11 mouse cellular contexts compared by ENCODE assay signal in genomic region chr2:180399651-180400513, GRCm38 (mm10). TPM values are rescaled to one million over a fixed set of nuclear protein-coding genes. Genes with fewer than 3 reads are reported as not detected.
DNase-seq lines count a peak whose midpoint lies in the region; ATAC-seq lines count a peak whose summit lies in the region.
"Had no signal": no experiment of that assay in that cellular context is flagged by ENCODE, and none has a peak within 500 bp of the region (broad histone marks: within the 10 kb centered on the region; RNA-seq: fewer than 3 reads in every experiment).

No protein-coding gene starts in this region.

- no peak overlapping the region for H3K4me3 ChIP-seq in lung, embryonic 16.5 days (ENCODE audit: low read length)
- H3K4me3 ChIP-seq: forebrain, embryonic 12.5 days; neural tube, embryonic 12.5 days had no signal

- H3K4me2 ChIP-seq in lung, embryonic 16.5 days (ENCODE audit: low read depth, low read length): no peak overlapping the region
- H3K4me2 ChIP-seq: forebrain, embryonic 12.5 days; liver, embryonic 11.5 days; neural tube, embryonic 12.5 days had no signal

- H3K9me3 ChIP-seq in lung, embryonic 16.5 days (ENCODE audit: control insufficient read depth, low read length): no peaks in the 10 kb centered on the region
- H3K9me3 ChIP-seq: forebrain, embryonic 12.5 days; neural tube, embryonic 12.5 days had no signal

- H3K36me3 ChIP-seq in lung, embryonic 16.5 days (ENCODE audit: control insufficient read depth, insufficient read depth, low read length): no peaks in the 10 kb centered on the region
- H3K36me3 ChIP-seq: forebrain, embryonic 12.5 days; neural tube, embryonic 12.5 days had no signal

- 51% methylated on average over 8 of the region's 8 CpGs for WGBS in lung, embryonic 16.5 days

- H3K27me3 ChIP-seq in lung, embryonic 16.5 days (ENCODE audit: control insufficient read depth, insufficient read depth, low read depth, low read length): no peaks in the 10 kb centered on the region
- H3K27me3 ChIP-seq: forebrain, embryonic 12.5 days; neural tube, embryonic 12.5 days had no signal

- H3K27ac ChIP-seq in lung, embryonic 16.5 days (ENCODE audit: low read length): no peak overlapping the region
- H3K27ac ChIP-seq: forebrain, embryonic 12.5 days; neural tube, embryonic 12.5 days had no signal

- no peak overlapping the region for H3K9ac ChIP-seq in lung, embryonic 16.5 days (ENCODE audit: low read length)
- H3K9ac ChIP-seq: forebrain, embryonic 12.5 days; neural tube, embryonic 12.5 days had no signal

- peak; percentile 83 for ATAC-seq in lung, embryonic 16.5 days (ENCODE audit: low read depth)

- DNase-seq in kidney, postnatal 10 days: peak; percentile 19
- no peak for DNase-seq in kidney, adult 11 months
- DNase-seq in NIH3T3 (ENCODE audit: low read depth): peak; percentile 29
- peak; percentile 54 to 59 for DNase-seq in heart, adult 9 months (ENCODE audit: low spot score in 2 of 2)
- no peak for DNase-seq in c-Kit-positive CD71-positive TER-119-positive erythroid progenitor cells, embryonic 14.5 days (ENCODE audit: low spot score)
- no peak for DNase-seq in thymus, postnatal 0 days (ENCODE audit: low spot score)
- no peak for DNase-seq in adrenal gland, postnatal 4 days (ENCODE audit: low spot score in 2 of 2)

- H3K4me1 ChIP-seq in lung, embryonic 16.5 days (replicated peaks; ENCODE audit: control insufficient read depth, insufficient read depth, low read length): no peaks in the 10 kb centered on the region
- H3K4me1 ChIP-seq: forebrain, embryonic 12.5 days; neural tube, embryonic 12.5 days had no signal

RNA-seq across cellular contexts. Expression of gene Slco4a1, which starts 56.2 kb away (rescaled TPM):
- polyA plus RNA-seq in lung, embryonic 16.5 days (2015; fragmentation: Nextera tagmentation; extraction: Ambion mirVana): 0.98 and 1.2 TPM in 2 replicates
- 8.1 and 8.9 TPM in 2 replicates for polyA plus RNA-seq in thymus, postnatal 0 days (2015; fragmentation: Nextera tagmentation; extraction: Ambion mirVana)
- under 1 TPM; 0.59 TPM for total RNA-seq in adrenal gland, postnatal 4 days (2021)

Comparison
In these comparisons a context has a peak if more than half of its experiments do, and no peak if none do; other contexts are left out.
1. DNase-seq: peak in kidney, postnatal 10 days (single experiment), NIH3T3 (single experiment) and heart, adult 9 months (2 of 2); none in kidney, adult 11 months (single experiment), c-Kit-positive CD71-positive TER-119-positive erythroid progenitor cells, embryonic 14.5 days (single experiment), thymus, postnatal 0 days (single experiment) and adrenal gland, postnatal 4 days (0 of 2).